Mouse (Mus musculus) stomach, postnatal 0 days (tissue): ENCODE data around the gene Cd3d. TPM values are rescaled to one million over a fixed set of nuclear protein-coding genes. Genes with fewer than 3 reads are reported as not detected.
"Not testable (repeated sequence)": the region's sequence is repeated elsewhere in the genome, so short reads cannot be mapped to it uniquely, and the experiment has no call there.

Source experiments
- ATAC-seq: fragments of 200-750 bp; cut with Nextera tagmentation; 2 replicates; pipeline ENCODE4 v1.8.0; 2017; ENCODE audit not compliant: low FRiP score, low TSS enrichment
- DNase-seq: peaks from one replicate; pipeline ENCODE4 v3.0.0-alpha.2; 2016; ENCODE audit warnings: low spot score
- H3K27ac ChIP-seq: fragments of 300-500 bp; sonication (generic); replicated peaks from 2 replicates; pipeline ENCODE4 v1.5.1; 2014; ENCODE audit warnings: mild to moderate bottlenecking, control low read depth
- H3K27me3 ChIP-seq: fragments of 300-500 bp; sonication (generic); 2 replicates; pipeline ENCODE4 v1.6.1; 2014; ENCODE audit warnings: low read length; ENCODE audit not compliant: control insufficient read depth, insufficient read depth
- H3K36me3 ChIP-seq: fragments of 300-500 bp; sonication (generic); 2 replicates; pipeline ENCODE4 v1.6.1; 2014; ENCODE audit warnings: low read length, mixed read lengths; ENCODE audit not compliant: control insufficient read depth, insufficient read depth
- H3K4me1 ChIP-seq: fragments of 300-500 bp; sonication (generic); replicated peaks from 2 replicates; pipeline ENCODE4 v1.6.1; 2014; ENCODE audit warnings: antibody characterized with exemption; ENCODE audit not compliant: control insufficient read depth, insufficient read depth
- H3K4me2 ChIP-seq: fragments of 300-500 bp; sonication (generic); replicated peaks from 2 replicates; pipeline ENCODE4 v1.6.1; 2014; ENCODE audit warnings: low read depth, mild to moderate bottlenecking, control low read depth, moderate library complexity
- H3K4me3 ChIP-seq: fragments of 300-500 bp; sonication (generic); 2 replicates; pipeline ENCODE4 v1.5.1; 2014; ENCODE audit warnings: low read depth, low read length, control low read depth
- H3K9ac ChIP-seq: fragments of 300-500 bp; sonication (generic); 2 replicates; pipeline ENCODE4 v1.6.1; 2014; ENCODE audit warnings: mild to moderate bottlenecking, low read length, control low read depth, mixed read lengths
- H3K9me3 ChIP-seq: fragments of 300-500 bp; sonication (generic); 2 replicates; pipeline ENCODE4 v1.6.1; 2016; ENCODE audit warnings: low read length; ENCODE audit not compliant: control insufficient read depth
- CTCF ChIP-seq: IDR thresholded peaks from 2 replicates; pipeline ENCODE4 v1.5.1; 2016; ENCODE audit warnings: antibody characterized with exemption, low read depth, mild to moderate bottlenecking, moderate library complexity
- EP300 ChIP-seq: optimal IDR thresholded peaks from 2 replicates; pipeline ENCODE3; 2016; ENCODE audit warnings: antibody characterized with exemption
- WGBS: fragments of 180-500 bp; shearing (Covaris S2); extraction: QIAGEN DNeasy Blood & Tissue Kit; methylation state at CpG from one replicate; pipeline ENCODE4 v1.1.7; 2014; 5-methylcytosine and 5-hydroxymethylcytosine counted together
- polyA plus RNA-seq: library from polyadenylated mRNA; unstranded; fragments of >200 nt; fragmentation: Nextera tagmentation; extraction: Ambion mirVana; gene quantifications from 2 replicates; pipeline ENCODE4 v1.2.1, GENCODE M21; 2015

The Cd3d gene
- polyA plus RNA-seq, 1 experiment from 2014 or later: 0.15 TPM

DNA sequence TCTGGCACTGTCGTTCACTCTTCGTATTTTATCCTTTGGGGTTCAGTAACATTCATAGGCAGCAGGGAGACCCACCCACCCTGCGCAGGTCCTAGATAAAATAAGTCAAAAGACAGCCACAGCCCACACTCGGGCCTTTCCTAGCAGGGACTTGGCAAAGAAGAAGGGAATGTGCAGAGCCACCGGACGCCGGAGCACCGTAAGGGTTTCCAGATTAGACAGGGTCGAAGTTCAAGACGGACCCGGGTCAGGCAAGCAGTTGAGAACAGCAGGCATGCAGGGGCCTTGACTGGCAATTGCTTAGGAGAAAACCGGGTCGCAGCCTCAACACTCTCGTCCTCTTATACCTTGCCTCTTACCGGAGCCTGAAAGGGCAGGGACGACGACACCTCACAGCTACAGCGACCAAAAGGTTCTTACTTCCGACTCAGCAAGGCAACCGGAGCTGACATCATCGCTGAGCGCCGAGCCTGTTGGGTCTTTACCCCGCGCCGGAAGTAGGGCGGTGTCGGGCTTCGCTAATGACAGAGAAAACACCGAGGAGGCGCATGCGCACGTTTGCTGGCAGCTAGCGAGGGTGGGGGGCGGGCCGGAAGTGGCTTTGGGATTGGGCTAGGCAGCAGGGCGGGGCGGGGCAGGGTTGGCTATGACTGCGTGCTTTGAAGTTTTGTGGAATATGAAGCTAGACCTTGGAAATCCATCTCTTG lies 16.3 kb upstream of the Cd3d start, which contains the start of gene Ube4a:
Ube4a (minus strand) TSS at position 475 of the 707 bp plus-strand sequence.
- peak within 1 kb of the TSS; percentile 84 for H3K9ac ChIP-seq
- peak within 1 kb of the TSS; percentile 83 for H3K4me2 ChIP-seq
- H3K27ac ChIP-seq: peak within 1 kb of the TSS; percentile 89
- ATAC-seq: peak; percentile 97
- no peaks in the 10 kb centered on the region; the same call in 1 of the 2 replicates for H3K4me1 ChIP-seq
- WGBS: under 1% methylated on average over 39 of the region's 39 CpGs
- DNase-seq: peak; percentile 100
- TF ChIP-seq EP300 (no peak), CTCF (no peak)
- H3K27me3 ChIP-seq: no peaks in the 10 kb centered on the region
- H3K9me3 ChIP-seq: no peaks in the 10 kb centered on the region
- peaks cover 5% of the 10 kb centered on the region for H3K36me3 ChIP-seq
- H3K4me3 ChIP-seq: peak within 1 kb of the TSS; percentile 84

DNA sequence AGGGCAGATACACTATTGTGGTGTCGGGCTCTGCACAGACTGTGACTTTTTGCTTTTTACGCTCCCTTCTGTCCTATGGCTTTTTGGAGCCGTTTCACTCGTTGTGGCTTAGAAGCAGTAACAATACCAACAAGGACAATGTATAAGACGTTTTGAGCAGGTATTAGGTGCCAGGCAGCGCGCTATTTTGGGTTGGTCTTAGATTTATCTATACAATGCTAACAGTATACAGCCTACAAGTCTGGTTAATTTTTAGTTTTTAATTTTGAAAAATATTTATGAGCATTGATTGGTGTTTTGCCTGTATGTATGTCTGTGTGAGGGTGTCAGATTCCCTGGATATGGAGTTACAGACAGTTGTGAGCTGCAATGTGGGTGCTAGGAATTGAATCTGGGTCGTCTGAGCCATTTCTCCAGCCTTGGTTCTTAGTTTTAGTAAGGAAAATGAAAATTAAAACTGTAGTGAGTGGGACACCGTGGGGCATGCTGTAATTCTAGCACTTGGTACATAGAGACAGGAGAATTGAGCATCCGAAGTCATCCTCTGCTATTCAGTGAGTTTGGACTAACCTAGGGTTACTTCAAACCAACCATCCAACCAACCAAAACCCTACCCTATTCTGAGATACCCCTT lies 15.6 kb upstream of the Cd3d start:
- no peak for ATAC-seq

DNA sequence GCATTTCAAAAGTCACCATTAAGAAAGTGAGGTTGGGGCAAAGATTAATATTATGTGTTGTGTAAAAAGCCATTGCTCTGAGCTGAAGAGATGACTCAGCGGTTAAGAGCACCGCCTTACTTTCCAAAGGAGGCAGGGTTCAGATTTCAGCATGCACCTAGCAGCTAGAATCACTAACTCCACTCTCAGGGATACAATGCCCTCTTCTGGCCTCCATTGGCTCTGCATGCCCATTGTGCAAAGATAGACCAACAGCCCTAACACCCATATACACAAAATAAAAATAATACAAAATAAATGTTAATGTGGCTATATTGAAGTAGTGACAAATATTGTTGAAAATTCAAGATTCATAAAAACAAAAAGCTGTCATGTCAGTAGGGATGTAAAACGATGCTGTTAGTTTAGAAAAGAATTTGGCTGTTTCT lies 14.8 kb upstream of the Cd3d start:
- peak; percentile 70 for ATAC-seq
- no peaks in the 10 kb centered on the region for H3K27me3 ChIP-seq

More for the DNA sequence above, 15.6 kb upstream of the Cd3d start:
- H3K4me3 ChIP-seq: peak overlapping the region; percentile 84
- H3K27ac ChIP-seq: peak overlapping the region; percentile 69
- H3K27me3 ChIP-seq: no peaks in the 10 kb centered on the region
- H3K9ac ChIP-seq: peak overlapping the region; percentile 50; the same call in 1 of the 2 replicates
- WGBS: 12% methylated on average over 10 of the region's 10 CpGs
- H3K4me2 ChIP-seq: peak overlapping the region; percentile 59
- TF ChIP-seq CTCF: no peak
- TF ChIP-seq EP300: no peak
- DNase-seq: no peak
- H3K9me3 ChIP-seq: no peaks in the 10 kb centered on the region
- H3K36me3 ChIP-seq: peaks cover 5% of the 10 kb centered on the region
- H3K4me1 ChIP-seq: no peaks in the 10 kb centered on the region; the same call in 1 of the 2 replicates

DNA sequence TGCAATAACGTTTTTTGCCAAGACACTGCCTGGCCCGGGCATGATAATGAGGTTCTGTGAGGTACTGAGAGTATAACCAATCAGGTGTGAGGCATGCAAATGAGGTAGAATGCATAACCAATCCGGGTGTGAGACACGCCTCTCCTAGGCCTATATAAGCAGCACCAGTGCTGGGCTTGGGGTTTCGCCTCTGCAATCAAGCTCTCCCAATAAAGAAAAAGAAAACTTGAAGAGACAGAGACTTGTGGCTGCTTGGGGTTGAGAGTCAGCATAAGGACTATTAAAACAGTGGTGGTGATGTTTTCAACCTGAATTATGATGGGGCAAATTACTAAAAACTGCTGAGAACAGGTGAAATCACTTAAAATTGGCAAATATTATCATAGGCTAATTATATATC lies 13.8 kb upstream of the Cd3d start:
- not testable (repeated sequence) for H3K9me3 ChIP-seq, H3K36me3 ChIP-seq, H3K4me2 ChIP-seq, H3K27ac ChIP-seq, H3K27me3 ChIP-seq, DNase-seq, H3K4me1 ChIP-seq, H3K9ac ChIP-seq, H3K4me3 ChIP-seq, ATAC-seq
- WGBS: 76% methylated on average over 5 of the region's 5 CpGs

More for the DNA sequence above, 14.8 kb upstream of the Cd3d start:
- Histone ChIP-seq H3K9me3 (no peaks in the 10 kb centered on the region), H3K9ac (no peak overlapping the region), H3K27ac (no peak overlapping the region), H3K4me1 (no peaks in the 10 kb centered on the region; the same call in 1 of the 2 replicates), H3K4me2 (no peak overlapping the region), H3K4me3 (no peak overlapping the region), H3K36me3 (peaks cover under 1% of the 10 kb centered on the region; the same call in 1 of the 2 replicates)
- TF ChIP-seq EP300 (no peak), CTCF (peak; percentile 90)
- 25% methylated on average over 3 of the region's 3 CpGs for WGBS
- peak; percentile 86 for DNase-seq

DNA sequence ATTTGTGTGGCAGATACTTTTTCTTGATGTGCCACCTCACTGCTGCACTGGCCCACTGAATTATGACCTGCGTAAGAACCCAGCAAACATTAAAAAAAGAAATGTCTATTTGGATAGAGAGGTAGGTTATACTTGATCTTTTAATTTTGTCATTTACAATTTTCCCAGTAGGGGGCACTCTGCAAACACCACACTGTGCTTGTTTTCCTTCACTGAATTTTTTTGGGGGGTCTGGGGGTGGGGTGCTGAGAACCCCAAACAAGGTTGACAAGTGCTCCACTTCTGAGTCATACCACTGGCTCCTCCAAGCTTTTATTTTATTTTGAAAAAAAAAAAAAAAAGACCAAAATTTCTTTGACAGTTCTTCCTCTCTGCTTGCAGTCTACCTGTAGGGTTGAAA lies 12.1 kb upstream of the Cd3d start:
- Histone ChIP-seq H3K4me3 (no peak overlapping the region), H3K9ac (no peak overlapping the region), H3K36me3 (no peaks in the 10 kb centered on the region), H3K9me3 (no peaks in the 10 kb centered on the region), H3K27ac (no peak overlapping the region), H3K4me1 (no peaks in the 10 kb centered on the region; the same call in 1 of the 2 replicates), H3K4me2 (no peak overlapping the region), H3K27me3 (no peaks in the 10 kb centered on the region)
- 52% methylated on average over 1 of the region's 1 CpGs for WGBS
- no peak for TF ChIP-seq EP300
- peak; percentile 50 for TF ChIP-seq CTCF
- DNase-seq (no peak), ATAC-seq (no peak)

DNA sequence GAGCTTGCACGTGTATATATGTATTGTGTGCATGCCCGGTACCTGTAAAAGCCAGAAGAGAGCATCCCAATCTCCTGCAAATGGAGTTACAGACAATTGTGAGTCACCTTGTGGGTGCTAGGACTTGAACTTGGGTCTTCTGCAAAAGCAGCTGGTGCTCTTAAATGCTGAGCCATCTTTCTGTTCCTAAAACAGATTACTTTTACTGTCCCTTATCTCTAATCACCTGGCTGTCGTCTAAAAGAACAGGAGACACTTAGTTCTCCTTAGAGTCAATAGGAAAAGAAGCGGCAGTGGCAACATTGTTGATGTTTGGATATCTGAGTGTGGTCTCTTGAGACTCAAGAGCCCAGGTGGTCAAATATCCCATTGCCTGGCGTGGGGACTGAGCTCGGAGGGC lies 3.8 kb upstream of the Cd3d start:
- 68% methylated on average over 6 of the region's 6 CpGs for WGBS
- Histone ChIP-seq H3K27me3 (no peaks in the 10 kb centered on the region), H3K36me3 (no peaks in the 10 kb centered on the region), H3K4me3 (no peak overlapping the region), H3K27ac (no peak overlapping the region), H3K9me3 (no peaks in the 10 kb centered on the region), H3K9ac (no peak overlapping the region), H3K4me1 (no peaks in the 10 kb centered on the region), H3K4me2 (no peak overlapping the region)
- no peak for ATAC-seq
- TF ChIP-seq EP300: no peak
- TF ChIP-seq CTCF: no peak
- no peak for DNase-seq
